Mouse (Mus musculus) lung, embryonic 16.5 days (tissue): ENCODE measurements around the gene Pex12. TPM values are rescaled to one million over a fixed set of nuclear protein-coding genes. Genes with fewer than 3 reads are reported as not detected.

Experiments
- ATAC-seq: fragments of 200-750 bp; cut with Nextera tagmentation; 2 replicates; pipeline ENCODE4 v1.8.0; 2017; ENCODE audit warnings: low read depth, mild to moderate bottlenecking, moderate library complexity
- H3K27ac ChIP-seq: fragments of 300-500 bp; sonication (generic); 2 replicates; pipeline ENCODE4 v1.5.1; 2014; ENCODE audit warnings: mild to moderate bottlenecking, control low read depth, low read length
- H3K27me3 ChIP-seq: fragments of 300-500 bp; sonication (generic); 2 replicates; pipeline ENCODE4 v1.6.1; 2014; ENCODE audit warnings: low read depth, low read length, mixed read lengths; ENCODE audit not compliant: control insufficient read depth, insufficient read depth
- H3K36me3 ChIP-seq: fragments of 300-500 bp; sonication (generic); 2 replicates; pipeline ENCODE4 v1.6.1; 2014; ENCODE audit warnings: low read length; ENCODE audit not compliant: control insufficient read depth, insufficient read depth
- H3K4me1 ChIP-seq: fragments of 300-500 bp; sonication (generic); replicated peaks from 2 replicates; pipeline ENCODE4 v1.6.1; 2014; ENCODE audit warnings: low read length, mixed read lengths; ENCODE audit not compliant: control insufficient read depth, insufficient read depth
- H3K4me2 ChIP-seq: fragments of 300-500 bp; sonication (generic); 2 replicates; pipeline ENCODE4 v1.6.1; 2014; ENCODE audit warnings: low read depth, low read length, control low read depth
- H3K4me3 ChIP-seq: fragments of 300-500 bp; sonication (generic); 2 replicates; pipeline ENCODE4 v1.5.1; 2014; ENCODE audit warnings: mild to moderate bottlenecking, low read length, control low read depth
- H3K9ac ChIP-seq: fragments of 300-500 bp; sonication (generic); 2 replicates; pipeline ENCODE4 v1.6.1; 2014; ENCODE audit warnings: low read length, control low read depth
- H3K9me3 ChIP-seq: fragments of 300-500 bp; sonication (generic); 2 replicates; pipeline ENCODE4 v1.6.1; 2016; ENCODE audit warnings: low read length; ENCODE audit not compliant: control insufficient read depth
- WGBS: fragments of 180-500 bp; shearing (Covaris S2); extraction: QIAGEN DNeasy Blood & Tissue Kit; methylation state at CpG from one replicate; pipeline ENCODE4 v1.1.7; 2014; 5-methylcytosine and 5-hydroxymethylcytosine counted together
- polyA plus RNA-seq: library from polyadenylated mRNA; unstranded; fragments of >200 nt; fragmentation: Nextera tagmentation; extraction: Ambion mirVana; gene quantifications from 2 replicates; pipeline ENCODE4 v1.2.1, GENCODE M21; 2015

The Pex12 gene
- polyA plus RNA-seq, 1 experiment from 2014 or later: 13.1 TPM

- Histone ChIP-seq H3K36me3 (peaks cover 7% of the 10 kb centered on the region; the same call in 1 of the 2 replicates), H3K27me3 (no peaks in the 10 kb centered on the region)
- ATAC-seq: no peak
Observed at GRCm38 (mm10) chr11:83292251-83292587, 10.2 kb downstream of the Pex12 start.

GRCm38 (mm10) chr11:83291375-83292250 is 10.8 kb downstream of the Pex12 start:
- H3K4me1 ChIP-seq: peaks cover 13% of the 10 kb centered on the region
- WGBS: under 1% methylated on average over 36 of the region's 38 CpGs
- peak overlapping the region; percentile 59 for H3K4me3 ChIP-seq
- H3K9ac ChIP-seq: peak overlapping the region; percentile 79
- H3K9me3 ChIP-seq: no peaks in the 10 kb centered on the region
- no peaks in the 10 kb centered on the region for H3K27me3 ChIP-seq
- H3K36me3 ChIP-seq: peaks cover 7% of the 10 kb centered on the region; the same call in 1 of the 2 replicates
- H3K27ac ChIP-seq: peak overlapping the region; percentile 72
- ATAC-seq: peak; percentile 100
- peak overlapping the region; percentile 73 for H3K4me2 ChIP-seq

More at GRCm38 (mm10) chr11:83292251-83292587, 10.2 kb downstream of the Pex12 start:
- H3K4me3 ChIP-seq: peak overlapping the region; percentile 59
- peak overlapping the region; percentile 76 for H3K9ac ChIP-seq
- peak overlapping the region; percentile 56 for H3K4me2 ChIP-seq
- H3K27ac ChIP-seq: no peak overlapping the region
- WGBS: under 1% methylated on average over 5 of the region's 5 CpGs
- peaks cover 13% of the 10 kb centered on the region for H3K4me1 ChIP-seq
- H3K9me3 ChIP-seq: no peaks in the 10 kb centered on the region

GRCm38 (mm10) chr11:83289633-83290032 is 12.8 kb downstream of the Pex12 start:
- H3K4me3 ChIP-seq: no peak overlapping the region
- H3K4me1 ChIP-seq: peaks cover 13% of the 10 kb centered on the region
- ATAC-seq: no peak
- H3K27ac ChIP-seq: no peak overlapping the region
- WGBS: 78% methylated on average over 2 of the region's 2 CpGs
- no peak overlapping the region for H3K9ac ChIP-seq
- H3K9me3 ChIP-seq: no peaks in the 10 kb centered on the region
- no peak overlapping the region for H3K4me2 ChIP-seq
- H3K36me3 ChIP-seq: no peaks in the 10 kb centered on the region
- no peaks in the 10 kb centered on the region for H3K27me3 ChIP-seq

GRCm38 (mm10) chr11:83289036-83289435 is 13.3 kb downstream of the Pex12 start:
- Histone ChIP-seq H3K4me2 (no peak overlapping the region), H3K36me3 (no peaks in the 10 kb centered on the region), H3K4me1 (peaks cover 13% of the 10 kb centered on the region), H3K4me3 (no peak overlapping the region), H3K27me3 (no peaks in the 10 kb centered on the region), H3K27ac (no peak overlapping the region), H3K9ac (no peak overlapping the region), H3K9me3 (no peaks in the 10 kb centered on the region)
- ATAC-seq: no peak
- WGBS: 85% methylated on average over 5 of the region's 5 CpGs

- Histone ChIP-seq H3K27ac (no peak within 1 kb of the TSS), H3K4me1 (peaks cover 3% of the 10 kb centered on the region; the same call in 1 of the 2 replicates), H3K9ac (no peak within 1 kb of the TSS), H3K27me3 (no peaks in the 10 kb centered on the region), H3K4me3 (no peak within 1 kb of the TSS), H3K36me3 (no peaks in the 10 kb centered on the region), H3K9me3 (no peaks in the 10 kb centered on the region), H3K4me2 (no peak within 1 kb of the TSS)
- 68% methylated on average over 1 of the region's 1 CpGs for WGBS
- ATAC-seq: no peak
Observed at GRCm38 (mm10) chr11:83286566-83286965, 15.8 kb downstream of the Pex12 start, which contains the start of gene Slfn14. Gene Slfn14, minus strand, starts transcription at chr11:83286726.

- no peak overlapping the region for H3K27ac ChIP-seq
- H3K36me3 ChIP-seq: no peaks in the 10 kb centered on the region
- no peak overlapping the region for H3K4me2 ChIP-seq
- H3K4me1 ChIP-seq: no peaks in the 10 kb centered on the region
- no peak for ATAC-seq
- H3K9me3 ChIP-seq: no peaks in the 10 kb centered on the region
- no peak overlapping the region for H3K9ac ChIP-seq
- WGBS: 82% methylated on average over 4 of the region's 4 CpGs
- H3K27me3 ChIP-seq: no peaks in the 10 kb centered on the region
- H3K4me3 ChIP-seq: no peak overlapping the region
Observed at GRCm38 (mm10) chr11:83285627-83286026, 16.8 kb downstream of the Pex12 start.

- ATAC-seq: no peak
- no peak overlapping the region for H3K4me3 ChIP-seq
- 54% methylated on average over 2 of the region's 2 CpGs for WGBS
- H3K36me3 ChIP-seq: no peaks in the 10 kb centered on the region
- H3K9ac ChIP-seq: no peak overlapping the region
- no peaks in the 10 kb centered on the region for H3K9me3 ChIP-seq
- no peaks in the 10 kb centered on the region for H3K27me3 ChIP-seq
- H3K27ac ChIP-seq: no peak overlapping the region
- H3K4me1 ChIP-seq: no peaks in the 10 kb centered on the region
- no peak overlapping the region for H3K4me2 ChIP-seq
Observed at GRCm38 (mm10) chr11:83282084-83282483, 20.3 kb downstream of the Pex12 start.

- no peaks in the 10 kb centered on the region for H3K9me3 ChIP-seq
- no peaks in the 10 kb centered on the region for H3K27me3 ChIP-seq
- no peaks in the 10 kb centered on the region for H3K36me3 ChIP-seq
- no peak overlapping the region for H3K4me2 ChIP-seq
- no peak for ATAC-seq
- H3K4me1 ChIP-seq: peaks cover 3% of the 10 kb centered on the region; the same call in 1 of the 2 replicates
- WGBS: 66% methylated on average over 6 of the region's 6 CpGs
- H3K4me3 ChIP-seq: no peak overlapping the region
- no peak overlapping the region for H3K9ac ChIP-seq
- H3K27ac ChIP-seq: no peak overlapping the region
Observed at GRCm38 (mm10) chr11:83279691-83280090, 22.7 kb downstream of the Pex12 start.

GRCm38 (mm10) chr11:83279024-83279423 is 23.4 kb downstream of the Pex12 start:
- H3K9me3 ChIP-seq: no peaks in the 10 kb centered on the region
- H3K27ac ChIP-seq: no peak overlapping the region
- H3K4me1 ChIP-seq: peaks cover 3% of the 10 kb centered on the region; the same call in 1 of the 2 replicates
- no peak overlapping the region for H3K9ac ChIP-seq
- no peak for ATAC-seq
- no peaks in the 10 kb centered on the region for H3K36me3 ChIP-seq
- H3K4me2 ChIP-seq: no peak overlapping the region
- H3K27me3 ChIP-seq: no peaks in the 10 kb centered on the region
- H3K4me3 ChIP-seq: no peak overlapping the region
- WGBS: 79% methylated on average over 4 of the region's 4 CpGs
